Mouse (Mus musculus): ENCODE data around the gene Focad. TPM values are rescaled to one million over a fixed set of nuclear protein-coding genes. Genes with fewer than 3 reads are reported as not detected.

Focad gene
- polyA plus RNA-seq, 1 experiment from 2014 or later = 8.6 TPM

DNA sequence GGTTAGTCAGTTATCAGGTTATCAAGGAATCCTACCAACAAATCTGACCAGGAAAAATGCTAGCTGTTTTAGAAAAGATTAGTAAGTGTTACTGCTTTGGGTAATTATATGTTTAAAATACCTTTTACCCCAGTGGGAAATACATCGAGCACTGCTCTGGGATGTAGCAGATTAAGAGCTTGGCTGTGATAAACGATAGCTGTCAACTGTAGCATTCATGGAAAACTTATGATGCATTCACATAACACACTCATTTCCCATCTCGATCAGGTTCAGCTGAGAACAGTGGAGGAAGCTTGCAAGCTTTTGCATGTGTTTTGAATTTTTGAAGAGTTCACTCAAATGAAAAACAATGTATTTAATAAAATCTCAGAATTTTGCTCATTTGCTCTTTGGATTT, 14.2 kb downstream of the Focad start:
- no peak overlapping the region for H3K4me2 ChIP-seq
- H3K27ac ChIP-seq (replicated peaks) = no peak overlapping the region
- H3K9ac ChIP-seq = no peak overlapping the region
- no peaks in the 10 kb centered on the region for H3K9me3 ChIP-seq
- no peaks in the 10 kb centered on the region for H3K36me3 ChIP-seq
- H3K4me3 ChIP-seq = no peak overlapping the region
- no peak for ATAC-seq (ENCODE audit: extremely low read depth, insufficient number of reproducible peaks, low FRiP score, low TSS enrichment)
- no peaks in the 10 kb centered on the region for H3K4me1 ChIP-seq
- WGBS = 67% methylated on average over 3 of the region's 3 CpGs
- H3K27me3 ChIP-seq (replicated peaks) = no peaks in the 10 kb centered on the region

- 67% methylated on average over 3 of the region's 3 CpGs for WGBS
- no peaks in the 10 kb centered on the region for H3K36me3 ChIP-seq
- H3K4me1 ChIP-seq = no peaks in the 10 kb centered on the region
- no peak overlapping the region for H3K27ac ChIP-seq (replicated peaks)
- H3K9me3 ChIP-seq = no peaks in the 10 kb centered on the region
- no peak overlapping the region for H3K9ac ChIP-seq
- H3K27me3 ChIP-seq (replicated peaks) = no peaks in the 10 kb centered on the region
- no peak overlapping the region for H3K4me2 ChIP-seq
- no peak overlapping the region for H3K4me3 ChIP-seq
- no peak for ATAC-seq (ENCODE audit: extremely low read depth, insufficient number of reproducible peaks, low FRiP score, low TSS enrichment)
Measured at GRCm38 (mm10) chr4:88117331-88117730, 22.9 kb downstream of the Focad start.

GRCm38 (mm10) chr4:88117942-88118341, 23.5 kb downstream of the Focad start:
- H3K36me3 ChIP-seq = no peaks in the 10 kb centered on the region
- no peak for ATAC-seq (ENCODE audit: extremely low read depth, insufficient number of reproducible peaks, low FRiP score, low TSS enrichment)
- no peak overlapping the region for H3K9ac ChIP-seq

GRCm38 (mm10) chr4:88118750-88119395, 24.4 kb downstream of the Focad start:
- no peaks in the 10 kb centered on the region for H3K36me3 ChIP-seq
- H3K27me3 ChIP-seq (replicated peaks) = no peaks in the 10 kb centered on the region
- no peaks in the 10 kb centered on the region for H3K9me3 ChIP-seq
- no peak for ATAC-seq (ENCODE audit: extremely low read depth, insufficient number of reproducible peaks, low FRiP score, low TSS enrichment)
- no peak overlapping the region for H3K4me3 ChIP-seq
- WGBS = 83% methylated on average over 5 of the region's 5 CpGs
- H3K4me1 ChIP-seq = no peaks in the 10 kb centered on the region
- H3K27ac ChIP-seq (replicated peaks) = no peak overlapping the region
- no peak overlapping the region for H3K9ac ChIP-seq
- H3K4me2 ChIP-seq = no peak overlapping the region

More at GRCm38 (mm10) chr4:88117942-88118341, 23.5 kb downstream of the Focad start:
- Histone ChIP-seq H3K4me1 (no peaks in the 10 kb centered on the region), H3K9me3 (no peaks in the 10 kb centered on the region), H3K27ac (replicated peaks) (no peak overlapping the region), H3K4me3 (no peak overlapping the region), H3K27me3 (replicated peaks) (no peaks in the 10 kb centered on the region), H3K4me2 (no peak overlapping the region)

- no peak overlapping the region for H3K27ac ChIP-seq (replicated peaks)
- ATAC-seq (ENCODE audit: extremely low read depth, insufficient number of reproducible peaks, low FRiP score, low TSS enrichment) = no peak
Measured at GRCm38 (mm10) chr4:88120091-88120490, 25.7 kb downstream of the Focad start.

DNA sequence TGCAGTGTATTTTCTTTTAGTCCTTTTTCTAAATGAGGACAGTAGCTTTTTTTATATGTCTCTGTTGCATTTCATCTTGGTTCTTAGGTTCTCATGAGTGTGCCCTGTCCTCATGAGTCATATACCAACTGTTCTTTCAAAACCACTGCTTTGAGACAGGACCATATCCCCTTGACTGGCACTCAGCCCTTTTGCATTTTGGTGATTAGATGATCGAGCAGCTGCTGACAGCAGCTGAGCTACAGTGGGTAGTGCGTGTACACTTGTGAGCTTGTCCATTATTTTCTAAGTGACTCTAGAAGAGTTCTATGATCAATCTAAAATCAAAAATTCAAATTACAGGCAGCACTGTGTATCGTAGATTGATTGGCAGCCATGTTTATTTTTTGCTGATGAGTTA, 28.0 kb downstream of the Focad start:
- H3K4me1 ChIP-seq = no peaks in the 10 kb centered on the region
- no peak overlapping the region for H3K4me3 ChIP-seq
- H3K27me3 ChIP-seq (replicated peaks) = no peaks in the 10 kb centered on the region
- H3K9ac ChIP-seq = no peak overlapping the region
- 78% methylated on average over 3 of the region's 3 CpGs for WGBS
- no peaks in the 10 kb centered on the region for H3K36me3 ChIP-seq
- no peaks in the 10 kb centered on the region for H3K9me3 ChIP-seq
- no peak overlapping the region for H3K4me2 ChIP-seq
- no peak overlapping the region for H3K27ac ChIP-seq (replicated peaks)
- no peak for ATAC-seq (ENCODE audit: extremely low read depth, insufficient number of reproducible peaks, low FRiP score, low TSS enrichment)

More at GRCm38 (mm10) chr4:88120091-88120490, 25.7 kb downstream of the Focad start:
- Histone ChIP-seq H3K4me3 (no peak overlapping the region), H3K4me2 (no peak overlapping the region), H3K36me3 (no peaks in the 10 kb centered on the region), H3K9me3 (no peaks in the 10 kb centered on the region), H3K27me3 (replicated peaks) (no peaks in the 10 kb centered on the region), H3K4me1 (no peaks in the 10 kb centered on the region), H3K9ac (no peak overlapping the region)

DNA sequence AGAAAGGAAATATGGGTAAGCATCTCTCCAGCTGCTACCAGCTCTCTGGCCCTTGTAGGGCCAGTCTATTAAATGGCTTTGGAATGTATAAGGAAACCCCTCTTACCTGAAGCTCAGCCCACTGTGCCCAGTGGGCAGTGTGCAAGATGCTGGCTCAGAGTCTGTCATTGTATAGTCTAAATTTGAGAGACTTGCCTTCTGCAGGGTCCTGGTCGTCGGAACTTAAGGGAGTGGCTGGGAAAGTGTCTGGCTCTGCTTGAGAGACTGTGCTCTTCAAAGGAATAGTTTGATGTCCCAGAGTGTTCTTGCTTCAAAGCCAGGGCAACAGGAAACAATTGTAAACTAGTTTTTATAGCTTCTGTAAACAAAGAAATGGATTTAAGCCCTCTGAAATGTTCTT, 41.5 kb downstream of the Focad start:
- Histone ChIP-seq H3K4me3 (no peak overlapping the region), H3K4me2 (no peak overlapping the region), H3K27me3 (replicated peaks) (no peaks in the 10 kb centered on the region), H3K9me3 (no peaks in the 10 kb centered on the region), H3K27ac (replicated peaks) (no peak overlapping the region), H3K4me1 (0 out of 2 replicates have a peak, but pooled peaks cover 3% of the 10 kb centered on the region), H3K36me3 (no peaks in the 10 kb centered on the region), H3K9ac (no peak overlapping the region)
- no peak for ATAC-seq (ENCODE audit: extremely low read depth, insufficient number of reproducible peaks, low FRiP score, low TSS enrichment)
- 35% methylated on average over 2 of the region's 2 CpGs for WGBS

GRCm38 (mm10) chr4:88136528-88136927, 42.1 kb downstream of the Focad start:
- Histone ChIP-seq H3K27me3 (replicated peaks) (no peaks in the 10 kb centered on the region), H3K27ac (replicated peaks) (no peak overlapping the region), H3K4me1 (0 out of 2 replicates have a peak, but pooled peaks cover 3% of the 10 kb centered on the region), H3K4me2 (no peak overlapping the region), H3K4me3 (no peak overlapping the region), H3K36me3 (no peaks in the 10 kb centered on the region), H3K9ac (no peak overlapping the region), H3K9me3 (no peaks in the 10 kb centered on the region)
- no peak for ATAC-seq (ENCODE audit: extremely low read depth, insufficient number of reproducible peaks, low FRiP score, low TSS enrichment)
- 62% methylated on average over 4 of the region's 4 CpGs for WGBS

DNA sequence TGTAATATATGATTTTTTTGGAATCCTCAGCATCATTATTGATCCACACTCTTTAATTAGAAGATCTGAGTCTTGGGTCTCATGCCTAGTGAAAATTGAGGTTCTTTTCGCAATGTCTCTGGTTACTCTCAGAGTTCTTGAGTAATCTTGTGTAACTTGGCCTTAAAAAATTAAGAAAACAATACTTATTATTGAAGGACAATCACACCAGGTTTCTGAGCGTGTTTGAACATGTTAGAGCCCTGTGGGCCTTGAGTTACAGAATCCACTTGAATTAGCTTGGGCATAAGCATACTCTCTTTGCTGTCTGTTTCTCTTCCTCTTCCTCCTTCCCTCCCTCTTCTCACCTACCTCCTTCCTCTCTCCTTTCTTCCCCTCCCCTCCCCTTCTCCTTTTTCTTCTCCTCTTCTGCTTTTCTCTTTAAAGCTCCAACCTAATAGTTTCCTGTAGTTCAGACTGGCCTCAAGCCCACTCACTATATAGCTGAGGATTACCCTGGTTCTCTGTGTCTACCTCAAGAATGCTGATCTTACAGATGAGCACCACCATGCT, 44.0 kb downstream of the Focad start:
- no peaks in the 10 kb centered on the region for H3K9me3 ChIP-seq
- WGBS = 89% methylated on average over 2 of the region's 2 CpGs
- H3K4me2 ChIP-seq = no peak overlapping the region
- H3K9ac ChIP-seq = no peak overlapping the region
- no peak overlapping the region for H3K27ac ChIP-seq (replicated peaks)
- no peak overlapping the region for H3K4me3 ChIP-seq
- 0 out of 2 replicates have a peak, but pooled peaks cover 3% of the 10 kb centered on the region for H3K4me1 ChIP-seq
- no peaks in the 10 kb centered on the region for H3K36me3 ChIP-seq
- no peaks in the 10 kb centered on the region for H3K27me3 ChIP-seq (replicated peaks)
- no peak for ATAC-seq (ENCODE audit: extremely low read depth, insufficient number of reproducible peaks, low FRiP score, low TSS enrichment)

DNA sequence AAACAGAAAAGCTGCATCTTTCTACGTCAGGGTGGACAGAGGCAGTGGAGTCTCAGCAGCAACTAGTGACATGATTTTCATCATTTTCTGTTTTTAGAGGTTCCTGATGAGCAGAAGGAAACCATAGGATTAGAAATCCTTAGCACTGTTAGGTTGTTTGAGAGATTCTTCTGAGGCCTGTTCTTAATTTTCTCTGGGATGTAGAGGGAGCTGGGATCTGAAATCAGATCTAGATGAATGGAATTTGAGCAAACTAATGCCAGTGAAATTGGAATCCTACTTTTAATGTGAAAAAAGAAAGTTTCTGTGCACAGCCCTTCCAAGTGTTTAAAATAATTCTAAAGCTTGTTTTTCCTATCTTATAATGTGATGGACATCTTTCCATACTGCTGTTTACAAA, 55.0 kb downstream of the Focad start:
- H3K4me3 ChIP-seq = no peak overlapping the region
- H3K27me3 ChIP-seq (replicated peaks) = no peaks in the 10 kb centered on the region
- no peak for ATAC-seq (ENCODE audit: extremely low read depth, insufficient number of reproducible peaks, low FRiP score, low TSS enrichment)
- H3K9me3 ChIP-seq = no peaks in the 10 kb centered on the region
- 66% methylated on average over 1 of the region's 1 CpGs for WGBS
- peaks cover 5% of the 10 kb centered on the region for H3K4me1 ChIP-seq
- no peak overlapping the region for H3K9ac ChIP-seq
- H3K27ac ChIP-seq (replicated peaks) = no peak overlapping the region
- no peaks in the 10 kb centered on the region for H3K36me3 ChIP-seq
- H3K4me2 ChIP-seq = no peak overlapping the region

DNA sequence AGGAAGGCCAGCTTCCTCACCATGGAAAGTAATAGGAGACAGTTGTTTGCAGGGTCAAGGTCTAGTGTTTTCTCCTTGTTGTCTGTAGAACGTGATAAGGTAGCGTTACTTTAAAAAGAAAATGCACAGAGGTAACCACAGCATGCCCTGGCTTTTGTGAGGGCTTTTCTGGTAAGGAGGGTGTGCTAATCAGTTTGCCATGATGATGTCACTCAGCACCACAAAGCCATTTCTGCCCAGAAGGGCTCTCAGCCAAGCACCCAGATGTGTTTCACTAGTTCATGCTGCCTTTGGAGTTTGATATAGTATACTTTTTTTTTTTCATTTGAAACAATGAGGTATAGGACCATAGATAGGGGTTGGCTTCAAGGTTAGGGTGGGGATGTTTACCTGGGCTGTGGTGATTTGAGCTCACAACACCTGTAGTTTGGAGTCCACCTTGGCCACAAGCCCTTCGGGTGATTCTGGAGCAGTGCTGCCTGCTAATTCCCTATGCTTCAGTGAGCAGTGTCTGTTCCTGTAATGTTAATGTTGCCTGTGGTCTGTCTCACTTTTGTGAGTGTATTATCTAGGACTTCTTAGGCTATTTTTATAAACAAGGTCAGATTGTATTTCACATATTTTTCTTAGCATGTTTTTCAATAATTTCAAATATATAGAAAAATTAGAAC, 61.2 kb downstream of the Focad start:
- no peak overlapping the region for H3K9ac ChIP-seq
- no peak overlapping the region for H3K27ac ChIP-seq (replicated peaks)
- no peak overlapping the region for H3K4me3 ChIP-seq
- peaks cover 9% of the 10 kb centered on the region for H3K4me1 ChIP-seq
- no peak overlapping the region for H3K4me2 ChIP-seq
- H3K36me3 ChIP-seq = no peaks in the 10 kb centered on the region
- no peaks in the 10 kb centered on the region for H3K9me3 ChIP-seq
- ATAC-seq (ENCODE audit: extremely low read depth, insufficient number of reproducible peaks, low FRiP score, low TSS enrichment) = no peak
- no peaks in the 10 kb centered on the region for H3K27me3 ChIP-seq (replicated peaks)
- 38% methylated on average over 3 of the region's 3 CpGs for WGBS

- Histone ChIP-seq H3K9me3 (no peaks in the 10 kb centered on the region), H3K9ac (no peak overlapping the region), H3K36me3 (no peaks in the 10 kb centered on the region), H3K27me3 (replicated peaks) (no peaks in the 10 kb centered on the region), H3K4me2 (no peak overlapping the region), H3K4me3 (no peak overlapping the region), H3K27ac (replicated peaks) (no peak overlapping the region), H3K4me1 (peaks cover 9% of the 10 kb centered on the region)
- WGBS = 89% methylated on average over 5 of the region's 5 CpGs
- ATAC-seq (ENCODE audit: extremely low read depth, insufficient number of reproducible peaks, low FRiP score, low TSS enrichment) = no peak
Measured at GRCm38 (mm10) chr4:88156961-88157360, 62.5 kb downstream of the Focad start.
